ENCODE assay signal across 7 mouse cellular contexts in the genomic region with DNA sequence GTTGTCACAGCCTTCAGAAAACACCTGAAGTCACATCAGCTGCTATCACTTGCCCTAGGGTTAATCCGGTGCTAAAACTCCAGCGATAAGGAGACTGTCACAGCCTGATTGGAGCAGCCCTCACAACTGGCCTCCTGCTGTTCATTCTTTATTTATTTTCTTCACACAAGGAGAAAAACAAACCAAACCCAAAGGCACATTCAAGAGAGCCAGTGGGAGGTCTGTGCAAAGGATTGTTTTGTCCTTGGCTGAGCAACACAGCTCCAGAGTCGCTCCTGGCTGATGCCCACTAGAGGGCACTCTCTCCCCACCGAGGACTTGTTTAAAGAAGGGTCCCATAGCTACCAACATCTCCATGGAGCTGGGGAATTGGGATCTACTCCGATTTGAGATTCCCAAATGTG.
DNase-seq lines count a peak whose midpoint lies in the region; ATAC-seq lines count a peak whose summit lies in the region.

No protein-coding gene starts in this region.

- H3K4me2 ChIP-seq in hindbrain, embryonic 15.5 days: 0 out of 2 replicates have a peak overlapping the region, but pooled peaks have one; percentile 18

- H3K4me1 ChIP-seq in hindbrain, embryonic 15.5 days (replicated peaks): peaks cover 44% of the 10 kb centered on the region

- H3K36me3 ChIP-seq in hindbrain, embryonic 15.5 days: peaks cover 2% of the 10 kb centered on the region; the same call in 1 of the 2 replicates

- peak; percentile 89 for ATAC-seq in hindbrain, embryonic 15.5 days (ENCODE audit: low FRiP score, low read depth)

- H3K27ac ChIP-seq in hindbrain, embryonic 15.5 days (replicated peaks): peak overlapping the region; percentile 29; the same call in 1 of the 2 replicates

- no peaks in the 10 kb centered on the region for H3K9me3 ChIP-seq in hindbrain, embryonic 15.5 days

- H3K9ac ChIP-seq in hindbrain, embryonic 15.5 days: no peak overlapping the region

- H3K27me3 ChIP-seq in hindbrain, embryonic 15.5 days: no peaks in the 10 kb centered on the region

- DNase-seq in adrenal gland, postnatal 10 days: peak; percentile 86
- peak; percentile 67 to 81 for DNase-seq in cerebellum, postnatal 4 days (ENCODE audit: low spot score in 2 of 2)
- peak; percentile 75 for DNase-seq in gastrocnemius, adult 18-20 months (ENCODE audit: low spot score)
- DNase-seq in layer of hippocampus, postnatal 36 days: peak; percentile 67 to 78
- DNase-seq in lung, postnatal 36 days: peak; percentile 81
- DNase-seq in right cerebral cortex, postnatal 14 days: peak; percentile 78

- 3% methylated on average over 5 of the region's 5 CpGs for WGBS in hindbrain, embryonic 15.5 days

- H3K4me3 ChIP-seq in hindbrain, embryonic 15.5 days: no peak overlapping the region
